Mouse (Mus musculus): ENCODE data around the gene Palm2. TPM values are rescaled to one million over a fixed set of nuclear protein-coding genes. Genes with fewer than 3 reads are reported as not detected.
"Not testable (repeated sequence)": the region's sequence is repeated elsewhere in the genome, so short reads cannot be mapped to it uniquely, and the experiment has no call there.

Palm2 gene
- 10 to 100 TPM; 48.4 to 64.2 TPM for total RNA-seq (2021)

DNA sequence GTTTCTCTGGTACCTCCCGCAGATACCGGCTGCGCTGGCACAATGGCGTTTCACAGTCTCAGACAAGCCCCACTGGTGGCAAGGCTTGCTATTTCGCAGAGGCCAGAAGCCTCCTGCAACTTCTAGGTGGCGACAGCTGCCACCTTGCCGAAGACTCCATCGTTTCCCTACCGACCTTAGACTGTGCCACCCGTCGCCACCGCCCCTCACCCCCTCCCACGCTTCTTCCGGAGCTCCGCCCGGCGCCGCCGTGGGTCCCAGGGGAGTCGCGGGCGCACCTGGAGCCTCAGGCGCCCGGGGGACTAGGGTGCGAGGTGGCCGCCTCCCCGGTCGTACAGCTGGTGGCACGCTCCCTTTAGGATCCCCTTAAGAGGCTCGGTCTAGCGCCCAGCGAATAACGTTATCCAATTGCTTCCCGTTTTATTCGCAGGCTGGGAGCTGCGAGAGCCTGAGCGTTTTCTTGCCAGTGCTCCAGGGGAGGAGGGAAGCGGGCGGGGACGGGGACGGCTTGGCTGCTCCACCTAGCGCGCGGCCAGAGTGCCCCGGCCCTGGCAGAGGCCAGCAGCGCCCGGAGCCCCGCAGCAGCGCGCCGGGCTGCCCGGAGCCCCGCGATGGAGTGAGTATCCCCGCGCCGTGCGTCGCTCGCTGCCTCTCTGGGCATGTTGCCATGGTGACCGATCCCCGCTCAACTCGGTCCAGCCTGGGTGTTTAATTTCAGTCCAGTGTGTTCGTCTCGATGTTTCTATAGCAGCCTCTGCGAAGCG lies at the start of gene Palm2:
Gene Palm2, plus strand, starts transcription at position 307 of the 764 bp plus-strand sequence.
- DNase-seq, result peak; percentile 70

DNA sequence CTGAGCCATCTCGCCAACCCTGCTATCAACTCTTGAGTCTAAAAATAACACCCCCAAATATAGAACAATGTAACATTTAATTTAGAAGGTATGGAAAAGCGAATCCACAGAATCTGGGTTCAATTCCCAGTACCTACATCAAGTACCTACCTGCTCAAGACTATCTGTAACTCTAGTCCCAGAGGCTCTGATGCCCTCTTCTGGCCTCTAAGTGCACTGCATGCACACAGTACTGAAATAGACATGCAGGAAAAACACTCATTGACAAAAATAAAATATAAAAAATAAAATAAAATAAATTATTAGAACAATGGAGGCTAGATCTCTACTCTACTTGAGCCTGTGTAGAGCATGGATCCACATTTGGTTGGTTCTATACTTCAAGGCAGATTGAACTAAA lies 49.7 kb upstream of the Palm2 start:
- DNase-seq, result no peak

DNA sequence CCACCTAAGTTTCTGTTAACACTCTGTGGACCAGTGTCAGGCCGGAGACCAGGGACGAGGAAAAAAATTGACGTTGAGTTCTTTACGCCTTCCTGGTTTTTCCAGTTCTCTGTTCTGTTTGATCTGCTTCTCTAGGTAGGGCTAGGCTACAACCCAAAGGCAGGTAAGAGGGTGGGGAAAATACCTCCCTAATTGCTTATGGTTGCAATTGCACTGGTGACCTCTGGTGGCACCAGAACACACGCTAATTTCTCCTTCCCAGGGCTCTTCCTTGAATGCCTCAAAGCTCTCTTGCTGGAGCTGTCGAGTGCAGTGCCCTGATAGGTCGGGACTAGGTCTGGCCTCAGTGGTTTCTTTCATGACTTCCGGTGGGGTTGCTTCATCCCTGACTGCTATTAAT lies 42.9 kb upstream of the Palm2 start:
- no peak for DNase-seq

DNA sequence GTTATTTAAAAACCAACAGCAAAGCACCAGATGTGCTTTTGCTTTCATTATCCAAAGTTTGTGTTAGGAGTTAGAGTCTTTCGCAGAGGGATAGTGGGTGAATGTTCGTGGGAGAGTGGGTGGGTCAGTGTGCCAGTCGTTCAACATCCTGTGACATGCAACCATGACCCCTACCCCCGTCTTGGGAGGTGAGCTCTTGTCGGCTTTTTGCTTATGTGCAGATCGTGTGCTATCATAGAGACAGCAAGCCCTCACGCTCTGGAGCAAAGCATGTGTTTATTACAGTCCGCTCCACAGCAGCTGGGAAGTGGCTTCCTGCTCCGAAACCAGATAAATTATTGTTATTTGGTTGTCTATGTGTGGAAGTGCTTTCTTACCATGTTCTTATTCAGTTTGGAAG lies 37.6 kb upstream of the Palm2 start:
- DNase-seq, result no peak

DNA sequence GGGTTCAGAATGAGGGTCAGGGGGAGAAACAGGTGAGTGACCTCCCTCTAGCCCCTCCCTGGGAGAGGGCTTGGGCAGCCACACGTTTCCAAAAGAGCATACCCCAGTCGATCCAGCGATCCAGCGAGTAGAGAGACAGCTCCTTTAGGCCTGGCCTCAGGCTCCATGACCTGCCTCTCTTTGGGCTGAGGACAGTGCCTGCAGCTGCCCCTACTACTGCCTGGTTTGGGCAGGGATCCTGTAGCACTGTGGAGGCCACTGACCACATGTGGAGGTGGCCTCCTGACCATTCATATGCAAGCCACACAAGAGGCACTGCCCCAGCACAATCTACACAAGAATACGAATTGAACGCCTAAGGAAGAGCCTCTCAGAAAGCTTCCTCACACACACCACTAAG lies 21.7 kb upstream of the Palm2 start:
- DNase-seq, result not testable (repeated sequence)

DNA sequence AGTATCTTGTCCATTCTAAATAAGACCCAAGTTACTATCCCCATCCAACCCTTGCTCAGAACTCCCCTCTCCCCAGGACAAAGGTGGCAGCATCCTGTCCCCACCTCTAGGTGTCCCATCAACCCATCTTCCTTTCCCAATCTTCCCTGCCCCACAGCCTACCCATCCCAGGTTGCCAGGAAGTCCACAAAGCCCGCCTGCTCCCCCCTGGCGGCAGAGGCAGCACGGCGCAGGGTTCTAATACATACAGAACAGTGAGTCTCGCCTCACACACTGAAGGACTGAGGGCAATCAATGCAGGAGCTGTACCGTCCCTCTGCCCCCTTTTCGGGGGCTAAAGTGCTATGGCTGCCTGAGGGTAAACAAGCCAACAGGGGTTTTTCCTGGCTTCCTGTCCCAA lies 21.0 kb upstream of the Palm2 start:
- DNase-seq, result no peak

DNA sequence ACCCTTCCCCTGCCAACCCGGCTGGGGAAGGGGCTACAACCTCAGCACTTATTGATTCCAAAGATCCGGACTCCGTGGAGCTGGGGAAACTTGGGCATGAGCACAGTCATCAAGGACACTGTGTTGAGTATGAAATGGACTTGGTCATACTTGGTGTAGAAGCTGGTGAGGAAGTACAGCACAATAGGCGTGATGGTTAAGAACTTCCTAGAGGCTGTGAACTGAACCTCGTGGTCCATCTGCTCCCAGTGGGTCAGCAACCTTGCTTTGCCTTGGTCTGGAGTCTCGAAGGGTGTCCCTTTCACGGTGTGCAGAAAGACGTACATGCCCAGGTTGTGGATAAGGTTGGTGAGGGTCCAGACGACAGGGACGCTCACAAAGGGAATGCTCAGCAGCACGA lies 20.4 kb upstream of the Palm2 start:
- not testable (repeated sequence) for DNase-seq

DNA sequence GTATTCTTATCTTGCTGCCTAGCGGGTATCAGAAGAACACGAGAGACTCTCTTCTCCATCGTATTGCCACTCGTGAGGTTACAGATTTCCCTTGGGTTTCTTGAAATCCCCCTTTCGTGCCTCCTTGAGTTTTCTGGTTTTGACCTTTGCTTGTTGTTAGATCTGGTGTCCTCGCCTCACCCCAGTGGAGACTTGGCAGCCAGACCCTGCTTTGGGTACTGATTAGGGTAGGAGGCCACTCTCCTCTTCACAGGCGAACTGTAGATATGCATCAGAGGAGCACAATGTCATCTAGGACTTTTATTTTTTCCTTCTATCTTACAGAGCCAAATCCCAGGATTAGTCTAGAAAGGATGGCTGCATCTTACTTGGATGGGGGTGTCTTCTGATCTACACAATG lies 10.0 kb upstream of the Palm2 start:
- DNase-seq, result peak; percentile 22

DNA sequence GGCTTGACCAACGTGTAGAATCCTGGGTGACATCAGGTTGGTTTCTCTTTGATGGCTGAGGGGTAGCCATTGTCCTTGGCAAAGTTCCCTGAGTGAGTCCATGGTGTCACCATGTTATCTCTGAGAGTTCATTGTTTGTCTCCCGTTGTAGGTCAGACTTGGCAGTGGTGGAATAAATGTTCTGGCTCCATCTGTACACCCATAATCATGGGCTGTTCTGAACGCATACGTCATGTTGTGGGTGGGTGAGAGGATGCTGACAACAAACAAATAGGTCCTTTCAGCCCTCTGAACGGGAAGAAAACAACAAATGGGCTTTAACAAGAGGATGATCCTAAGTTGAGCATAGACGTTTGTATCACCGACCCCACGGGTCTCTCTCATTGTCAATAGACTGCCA lies 5.7 kb upstream of the Palm2 start:
- no peak for DNase-seq

DNA sequence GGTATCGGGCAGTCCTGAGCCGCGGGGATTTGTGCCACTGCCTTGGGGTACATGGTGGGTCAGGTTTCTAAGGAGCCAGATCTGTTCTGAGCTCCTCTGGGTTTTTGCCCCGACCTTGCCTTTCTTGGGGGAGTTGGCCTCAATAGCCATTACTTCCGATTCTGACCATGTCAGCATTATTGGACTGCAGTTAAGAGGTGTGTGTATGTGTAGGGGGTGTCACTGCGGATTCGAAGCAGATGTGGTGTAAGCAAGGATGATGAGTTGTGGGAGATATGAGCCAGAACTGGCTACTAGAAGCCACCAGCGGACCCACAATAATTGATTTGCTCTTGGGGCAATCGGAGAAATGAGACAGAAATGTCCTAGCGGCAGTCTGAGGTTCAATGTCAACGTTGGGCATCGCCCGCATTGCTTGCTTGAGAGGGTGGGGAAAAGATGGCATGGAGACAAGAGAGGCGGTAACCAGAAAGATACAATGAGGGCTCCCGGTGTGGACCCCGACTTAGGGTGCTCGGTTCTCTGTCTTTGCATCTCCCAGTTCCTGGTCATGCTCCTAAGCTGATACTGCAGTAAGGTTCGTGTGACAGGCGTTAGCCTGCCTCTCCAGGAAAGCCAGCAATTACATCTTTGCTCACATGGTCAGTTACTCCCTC lies 786 bp downstream of the Palm2 start:
- no peak for DNase-seq

DNA sequence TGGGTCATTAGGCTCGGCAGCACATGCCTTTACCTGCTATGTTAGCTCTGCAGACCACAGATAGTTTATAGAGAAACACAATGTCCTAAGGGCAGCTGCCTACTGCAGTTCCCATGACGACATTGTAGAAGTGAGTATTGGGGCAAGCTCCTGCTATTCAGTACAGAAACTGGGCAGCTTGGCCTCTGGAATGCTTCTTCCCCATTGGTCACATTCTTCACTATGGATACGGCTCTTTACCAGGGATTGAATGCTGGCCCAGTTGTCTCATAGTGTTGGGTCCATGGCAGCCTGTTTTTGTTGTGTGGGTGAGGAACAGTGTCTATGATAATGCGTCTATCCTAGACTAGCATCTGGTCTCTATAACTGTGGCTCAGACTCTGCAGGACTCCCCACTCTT lies 2.2 kb downstream of the Palm2 start:
- DNase-seq, result no peak

DNA sequence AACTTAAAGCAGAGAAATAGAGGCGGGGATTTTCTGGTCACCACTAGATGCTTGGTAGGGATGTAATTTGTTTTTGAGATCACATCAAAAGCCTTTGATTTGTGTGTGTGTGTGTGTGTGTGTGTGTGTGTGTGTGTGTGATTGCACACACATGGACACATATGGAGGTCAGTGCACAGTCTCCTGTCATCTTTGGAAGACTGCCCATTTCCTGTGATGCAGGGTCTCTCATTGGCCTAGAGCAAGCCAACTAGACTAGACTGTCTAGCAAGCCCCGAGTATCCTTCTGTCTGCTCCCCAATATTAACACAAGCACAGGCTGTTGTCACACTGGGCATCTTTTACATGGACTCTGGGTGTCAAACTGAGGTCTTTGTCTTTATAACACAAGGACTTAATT lies 12.0 kb downstream of the Palm2 start:
- DNase-seq, result no peak

DNA sequence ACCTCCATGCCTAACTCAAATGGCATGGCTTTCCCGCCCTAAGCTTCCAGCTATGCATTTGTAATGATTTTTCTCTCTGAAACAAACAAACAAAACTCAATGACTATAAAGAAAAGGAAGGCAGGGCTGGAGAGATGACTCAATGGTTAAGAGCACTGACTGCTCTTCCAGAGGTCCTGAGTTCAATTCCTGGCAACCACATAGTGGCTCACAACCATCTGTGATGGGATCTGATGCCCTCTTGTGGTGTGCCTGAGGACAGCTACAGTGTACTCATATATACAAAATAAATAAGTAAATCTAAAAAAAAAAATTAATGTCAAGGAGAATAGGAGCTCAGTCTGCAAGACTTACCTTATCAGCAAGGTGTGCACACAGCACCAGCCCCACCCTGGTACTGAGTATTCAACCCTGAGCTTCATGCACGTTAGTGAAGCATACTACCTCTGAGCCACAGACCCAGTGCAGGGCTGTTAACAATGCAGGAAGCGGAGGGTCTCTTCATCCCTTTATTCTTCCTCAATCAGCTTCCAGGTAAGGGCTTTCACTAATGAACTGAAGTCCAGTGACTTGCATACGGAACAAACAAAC lies 12.9 kb downstream of the Palm2 start:
- DNase-seq, result no peak

DNA sequence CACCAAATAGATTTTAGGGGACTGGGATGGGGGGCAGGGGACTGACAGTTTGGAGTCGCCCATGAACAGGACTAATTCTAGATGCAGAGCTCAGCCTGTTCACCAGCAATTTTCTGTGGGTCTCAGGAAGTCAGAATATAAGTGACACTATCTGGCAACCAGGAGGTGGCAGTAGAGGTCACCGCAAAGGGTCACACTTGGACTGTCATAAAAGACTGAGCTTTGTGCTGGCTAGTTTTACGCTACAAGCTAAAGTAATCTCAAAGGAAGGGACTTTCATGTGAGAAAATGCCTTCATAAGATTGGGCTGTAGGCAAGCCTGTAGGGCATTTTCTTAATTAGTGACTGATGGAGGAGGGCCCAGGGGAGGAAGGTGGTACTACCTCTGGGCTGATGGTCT lies 17.8 kb downstream of the Palm2 start:
- DNase-seq, result peak; percentile 80

DNA sequence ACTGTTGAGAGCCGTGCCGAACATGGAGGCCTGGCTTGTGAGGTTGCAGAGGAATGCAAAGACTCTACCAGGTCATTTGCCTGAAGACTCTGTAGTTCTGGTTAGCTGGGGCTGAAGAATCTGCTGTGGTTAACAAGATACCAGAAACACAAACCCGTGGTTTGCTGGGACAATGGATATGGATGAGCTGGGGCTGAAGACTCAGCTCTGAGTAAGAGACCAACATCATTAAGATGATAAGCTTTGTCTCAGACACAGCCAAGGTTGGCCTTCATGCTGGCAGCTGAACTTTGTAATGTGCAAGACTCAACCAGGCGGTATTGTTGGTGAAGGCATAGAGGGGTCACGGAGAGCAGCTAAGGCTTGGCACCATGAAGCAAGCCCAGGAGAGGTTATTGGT lies 18.6 kb downstream of the Palm2 start:
- DNase-seq, result no peak

DNA sequence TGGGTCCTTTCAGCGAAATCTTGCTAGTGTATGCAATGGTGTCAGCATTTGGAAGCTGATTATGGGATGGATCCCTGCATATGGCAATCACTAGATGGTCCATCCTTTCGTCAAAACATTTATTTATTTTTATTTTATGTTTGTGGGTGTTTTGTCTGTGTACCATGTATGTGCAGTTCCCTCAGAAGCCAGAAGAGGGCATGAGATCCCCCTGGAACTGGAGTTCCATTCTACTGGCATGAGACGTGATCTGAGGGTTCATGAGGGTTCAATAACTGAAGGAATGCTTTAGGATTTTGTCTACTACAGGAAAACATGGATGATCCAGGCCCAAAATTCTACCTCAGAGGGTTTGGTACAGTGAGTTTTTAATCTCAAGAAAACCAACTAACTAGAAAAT lies 28.3 kb downstream of the Palm2 start:
- DNase-seq, result peak; percentile 61

DNA sequence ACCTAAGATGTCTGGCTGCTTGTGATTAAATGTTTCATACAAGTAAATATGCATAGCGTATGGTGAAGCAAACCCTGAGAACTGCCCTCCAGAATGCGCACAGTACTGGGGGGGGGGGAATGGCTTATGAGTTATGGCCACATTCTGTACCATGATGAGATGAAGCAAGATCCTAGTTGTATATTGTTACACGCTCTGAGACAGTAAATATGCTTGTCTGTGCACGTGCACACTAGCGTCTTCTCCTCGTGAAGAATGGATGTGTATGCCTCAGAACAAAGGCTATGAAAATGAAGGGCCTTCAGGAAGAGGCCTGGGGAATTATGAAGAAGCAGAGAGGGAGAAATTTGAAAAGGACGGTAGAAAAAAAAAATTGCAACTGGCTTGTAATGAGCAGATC lies 48.4 kb downstream of the Palm2 start:
- DNase-seq, result no peak

DNA sequence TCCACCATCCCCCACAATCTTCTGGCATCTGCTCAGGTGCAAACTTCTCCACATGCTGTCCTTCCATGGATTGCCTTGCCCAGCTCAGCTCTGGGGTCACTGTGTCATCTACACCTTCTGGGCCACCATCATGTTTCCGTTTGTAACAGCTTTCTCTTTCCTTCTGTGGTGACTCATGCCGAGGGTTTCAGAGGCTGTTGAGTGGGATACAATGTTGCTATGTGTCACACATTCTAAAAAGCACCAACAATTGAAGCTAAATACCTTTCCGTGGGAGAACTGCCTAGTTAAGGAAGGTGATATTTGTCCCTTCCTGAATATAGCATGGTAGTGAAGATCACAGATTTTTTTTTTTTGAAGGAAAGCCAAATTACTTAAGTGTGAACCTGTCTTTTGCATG lies 52.3 kb downstream of the Palm2 start:
- DNase-seq, result no peak

DNA sequence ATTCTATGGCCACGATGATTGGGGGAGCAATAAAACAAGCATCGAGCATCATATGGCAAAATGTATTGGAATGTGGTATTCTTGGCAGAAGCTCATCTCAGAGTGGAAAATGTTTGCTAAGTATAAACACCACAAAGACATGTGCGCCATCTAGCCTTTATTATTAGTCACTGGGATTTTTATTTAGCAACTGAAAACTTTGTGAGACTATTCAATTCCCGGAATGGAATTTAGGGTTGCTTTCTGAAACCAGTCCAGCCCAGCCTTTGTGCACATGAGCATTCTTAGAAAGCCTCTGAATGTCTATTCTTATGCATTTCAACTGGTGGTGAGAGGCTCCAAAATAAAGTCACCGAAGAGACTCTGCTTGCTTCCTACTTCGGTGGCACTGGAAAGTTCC lies 55.8 kb downstream of the Palm2 start:
- DNase-seq, result peak; percentile 38

DNA sequence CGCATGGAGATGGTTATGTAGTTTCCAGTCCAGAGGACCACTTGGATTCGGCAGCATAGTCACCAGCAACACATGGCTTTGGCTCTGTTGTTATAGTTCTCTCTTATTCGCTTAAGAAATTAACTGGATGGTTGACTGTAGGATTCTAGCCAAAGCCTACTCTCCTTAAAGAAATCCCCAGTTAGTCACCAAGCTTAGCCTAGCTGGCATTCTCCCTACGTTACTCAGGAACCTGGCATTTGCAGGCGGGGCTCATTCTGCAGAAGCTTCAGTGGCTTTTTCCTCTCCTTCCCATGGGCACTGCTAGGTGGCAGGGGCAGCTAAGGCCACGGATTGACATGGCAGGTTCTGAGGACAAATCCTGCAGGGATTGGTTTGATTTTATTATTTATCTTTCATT lies 70.7 kb downstream of the Palm2 start:
- DNase-seq, result no peak

DNA sequence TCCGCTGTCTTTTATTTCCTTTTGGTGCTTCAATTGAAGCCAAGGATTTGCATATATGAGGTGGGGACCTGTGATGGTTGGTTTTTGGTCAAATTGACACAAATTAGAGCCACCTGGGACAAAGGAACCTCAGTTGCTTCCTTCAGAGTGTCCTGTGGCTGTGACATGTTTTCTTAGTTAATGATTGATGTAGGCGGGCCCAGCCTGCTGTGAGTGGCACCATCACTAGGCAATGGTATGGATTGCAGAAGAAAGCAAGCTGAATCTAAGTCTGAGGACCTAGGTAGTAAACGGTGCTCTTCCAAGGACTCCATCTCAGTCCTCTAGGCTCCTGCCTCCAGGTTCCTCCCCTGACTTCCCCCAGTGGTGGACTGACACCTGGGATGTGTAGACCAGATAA lies 76.5 kb downstream of the Palm2 start:
- DNase-seq, result no peak

DNA sequence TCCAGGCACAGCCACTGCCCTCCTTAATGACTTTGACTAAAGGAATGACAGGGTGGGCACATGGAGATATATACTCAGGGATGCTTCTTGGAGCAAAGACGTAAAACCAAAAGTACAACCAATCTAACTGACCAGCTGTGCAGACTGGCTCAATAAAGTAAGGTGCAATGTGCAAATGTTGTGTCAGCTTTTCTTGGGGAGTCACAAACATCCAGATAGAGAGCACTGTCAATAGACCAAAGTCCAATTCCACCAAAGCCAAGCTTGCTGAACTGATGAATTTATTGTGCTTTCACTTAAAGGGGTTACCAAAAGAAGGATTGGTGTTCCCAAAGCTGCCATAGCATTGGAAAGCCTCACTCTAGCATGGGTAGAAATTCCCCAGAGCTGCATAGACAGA lies 77.7 kb downstream of the Palm2 start:
- no peak for DNase-seq

DNA sequence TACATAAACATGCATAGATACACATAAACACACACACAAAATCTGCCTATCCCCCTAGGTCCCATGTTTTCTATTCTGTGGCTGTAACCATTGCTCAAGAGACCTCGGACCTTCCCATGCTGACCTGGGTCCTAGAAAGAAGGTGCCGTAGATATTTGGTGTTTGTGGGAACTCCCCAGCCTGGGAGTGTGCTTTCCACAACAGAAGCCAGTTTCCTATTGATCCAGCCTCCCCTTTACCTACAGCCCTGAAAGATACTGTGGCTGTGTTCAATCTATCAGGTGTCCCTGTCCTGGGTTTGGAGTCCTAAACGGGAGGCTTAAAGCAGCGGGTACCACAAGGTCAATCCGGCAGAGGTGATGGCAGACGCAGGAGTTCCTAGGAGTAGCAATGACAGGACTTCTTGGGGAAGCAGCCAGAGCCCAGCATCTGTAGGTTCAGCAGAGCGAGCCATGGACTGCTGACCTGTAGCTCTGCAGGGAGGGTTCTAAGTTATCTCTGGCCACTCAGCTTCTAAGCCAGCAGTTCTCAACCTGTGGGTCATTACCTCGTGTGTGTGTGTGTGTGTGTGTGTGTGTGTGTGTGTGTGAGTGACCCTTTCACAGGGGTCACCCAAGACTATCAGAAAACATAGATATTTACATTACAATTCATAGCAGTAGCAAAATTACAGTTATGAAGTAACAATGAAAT lies 79.3 kb downstream of the Palm2 start:
- no peak for DNase-seq
